Mouse (Mus musculus): ENCODE data around the gene Tgfbr3. TPM values are rescaled to one million over a fixed set of nuclear protein-coding genes. Genes with fewer than 3 reads are reported as not detected.

The Tgfbr3 gene
- polyA plus RNA-seq, 1 experiment from 2014 or later = 38.7 TPM

GRCm38 (mm10) chr5:107183537-107183936 is 105.9 kb downstream of the Tgfbr3 start:
- no peaks in the 10 kb centered on the region for H3K9me3 ChIP-seq (replicated peaks)
- peaks cover 17% of the 10 kb centered on the region for H3K4me1 ChIP-seq
- H3K4me3 ChIP-seq (replicated peaks) = no peak overlapping the region
- H3K36me3 ChIP-seq = no peaks in the 10 kb centered on the region
- no peak overlapping the region for H3K4me2 ChIP-seq (replicated peaks)
- 59% methylated on average over 6 of the region's 6 CpGs for WGBS
- no peak for ATAC-seq (ENCODE audit: insufficient number of reproducible peaks, low FRiP score, low TSS enrichment, low read depth)
- no peak overlapping the region; the same call in 1 of the 2 replicates for H3K27ac ChIP-seq (replicated peaks)
- no peaks in the 10 kb centered on the region for H3K27me3 ChIP-seq
- no peak overlapping the region for H3K9ac ChIP-seq

- WGBS = 87% methylated on average over 7 of the region's 7 CpGs
These were observed 106.7 kb downstream of the Tgfbr3 start for GRCm38 (mm10) chr5:107182721-107183120.

GRCm38 (mm10) chr5:107181820-107182219 is 107.6 kb downstream of the Tgfbr3 start:
- no peaks in the 10 kb centered on the region for H3K9me3 ChIP-seq (replicated peaks)
- peaks cover 32% of the 10 kb centered on the region for H3K4me1 ChIP-seq
- H3K9ac ChIP-seq = no peak overlapping the region
- 90% methylated on average over 4 of the region's 4 CpGs for WGBS
- H3K4me3 ChIP-seq (replicated peaks) = no peak overlapping the region
- H3K27ac ChIP-seq (replicated peaks) = no peak overlapping the region
- no peak overlapping the region for H3K4me2 ChIP-seq (replicated peaks)
- no peaks in the 10 kb centered on the region for H3K27me3 ChIP-seq
- H3K36me3 ChIP-seq = no peaks in the 10 kb centered on the region
- no peak for ATAC-seq (ENCODE audit: insufficient number of reproducible peaks, low FRiP score, low TSS enrichment, low read depth)

More at GRCm38 (mm10) chr5:107182721-107183120, 106.7 kb downstream of the Tgfbr3 start:
- no peaks in the 10 kb centered on the region for H3K27me3 ChIP-seq
- no peak overlapping the region for H3K9ac ChIP-seq
- H3K4me3 ChIP-seq (replicated peaks) = no peak overlapping the region
- peaks cover 24% of the 10 kb centered on the region for H3K4me1 ChIP-seq
- ATAC-seq (ENCODE audit: insufficient number of reproducible peaks, low FRiP score, low TSS enrichment, low read depth) = no peak
- no peaks in the 10 kb centered on the region for H3K36me3 ChIP-seq
- no peak overlapping the region for H3K4me2 ChIP-seq (replicated peaks)
- no peak overlapping the region for H3K27ac ChIP-seq (replicated peaks)
- no peaks in the 10 kb centered on the region for H3K9me3 ChIP-seq (replicated peaks)

- H3K4me1 ChIP-seq = peaks cover 30% of the 10 kb centered on the region
- H3K36me3 ChIP-seq = no peaks in the 10 kb centered on the region
- H3K9me3 ChIP-seq (replicated peaks) = no peaks in the 10 kb centered on the region
- no peak overlapping the region for H3K9ac ChIP-seq
- no peaks in the 10 kb centered on the region for H3K27me3 ChIP-seq
- no peak for ATAC-seq (ENCODE audit: insufficient number of reproducible peaks, low FRiP score, low TSS enrichment, low read depth)
- no peak overlapping the region for H3K4me2 ChIP-seq (replicated peaks)
- WGBS = 69% methylated on average over 5 of the region's 5 CpGs
- H3K27ac ChIP-seq (replicated peaks) = peak overlapping the region; percentile 65
- no peak overlapping the region for H3K4me3 ChIP-seq (replicated peaks)
These were observed 110.2 kb downstream of the Tgfbr3 start for GRCm38 (mm10) chr5:107179194-107179593.

- no peaks in the 10 kb centered on the region for H3K27me3 ChIP-seq
- H3K4me2 ChIP-seq (replicated peaks) = no peak overlapping the region
- no peaks in the 10 kb centered on the region for H3K9me3 ChIP-seq (replicated peaks)
- H3K4me1 ChIP-seq = peaks cover 32% of the 10 kb centered on the region
- no peak for ATAC-seq (ENCODE audit: insufficient number of reproducible peaks, low FRiP score, low TSS enrichment, low read depth)
- H3K36me3 ChIP-seq = no peaks in the 10 kb centered on the region
- no peak overlapping the region for H3K4me3 ChIP-seq (replicated peaks)
- H3K27ac ChIP-seq (replicated peaks) = peak overlapping the region; percentile 65
- no peak overlapping the region for H3K9ac ChIP-seq
- 31% methylated on average over 6 of the region's 6 CpGs for WGBS
These were observed 111.6 kb downstream of the Tgfbr3 start for GRCm38 (mm10) chr5:107177791-107178190.

GRCm38 (mm10) chr5:107177248-107177647 is 112.2 kb downstream of the Tgfbr3 start:
- no peak overlapping the region for H3K9ac ChIP-seq
- H3K27me3 ChIP-seq = no peaks in the 10 kb centered on the region
- WGBS = 46% methylated on average over 2 of the region's 2 CpGs
- no peaks in the 10 kb centered on the region for H3K9me3 ChIP-seq (replicated peaks)
- H3K27ac ChIP-seq (replicated peaks) = peak overlapping the region; percentile 65; the same call in 1 of the 2 replicates
- H3K4me2 ChIP-seq (replicated peaks) = no peak overlapping the region
- no peaks in the 10 kb centered on the region for H3K36me3 ChIP-seq
- peaks cover 38% of the 10 kb centered on the region for H3K4me1 ChIP-seq
- H3K4me3 ChIP-seq (replicated peaks) = no peak overlapping the region
- no peak for ATAC-seq (ENCODE audit: insufficient number of reproducible peaks, low FRiP score, low TSS enrichment, low read depth)

GRCm38 (mm10) chr5:107176796-107177195 is 112.6 kb downstream of the Tgfbr3 start:
- 26% methylated on average over 4 of the region's 4 CpGs for WGBS
- Histone ChIP-seq H3K4me2 (replicated peaks) (no peak overlapping the region), H3K4me3 (replicated peaks) (no peak overlapping the region), H3K4me1 (peaks cover 40% of the 10 kb centered on the region), H3K36me3 (no peaks in the 10 kb centered on the region), H3K27me3 (no peaks in the 10 kb centered on the region), H3K9ac (no peak overlapping the region), H3K9me3 (replicated peaks) (no peaks in the 10 kb centered on the region), H3K27ac (replicated peaks) (peak overlapping the region; percentile 65; the same call in 1 of the 2 replicates)
- ATAC-seq (ENCODE audit: insufficient number of reproducible peaks, low FRiP score, low TSS enrichment, low read depth) = no peak

- Histone ChIP-seq H3K4me3 (replicated peaks) (no peak overlapping the region), H3K9me3 (replicated peaks) (no peaks in the 10 kb centered on the region), H3K27me3 (no peaks in the 10 kb centered on the region), H3K27ac (replicated peaks) (no peak overlapping the region), H3K36me3 (no peaks in the 10 kb centered on the region), H3K4me2 (replicated peaks) (no peak overlapping the region), H3K9ac (no peak overlapping the region), H3K4me1 (peaks cover 44% of the 10 kb centered on the region)
- WGBS = 76% methylated on average over 4 of the region's 4 CpGs
- no peak for ATAC-seq (ENCODE audit: insufficient number of reproducible peaks, low FRiP score, low TSS enrichment, low read depth)
These were observed 113.2 kb downstream of the Tgfbr3 start for GRCm38 (mm10) chr5:107176196-107176595.

- no peaks in the 10 kb centered on the region for H3K9me3 ChIP-seq (replicated peaks)
- H3K27ac ChIP-seq (replicated peaks) = no peak overlapping the region
- H3K4me2 ChIP-seq (replicated peaks) = no peak overlapping the region
- no peak overlapping the region for H3K9ac ChIP-seq
- H3K27me3 ChIP-seq = no peaks in the 10 kb centered on the region
- no peak for ATAC-seq (ENCODE audit: insufficient number of reproducible peaks, low FRiP score, low TSS enrichment, low read depth)
- H3K4me1 ChIP-seq = peaks cover 39% of the 10 kb centered on the region
- H3K4me3 ChIP-seq (replicated peaks) = no peak overlapping the region
- H3K36me3 ChIP-seq = no peaks in the 10 kb centered on the region
These were observed 115.2 kb downstream of the Tgfbr3 start for GRCm38 (mm10) chr5:107174188-107174587.

GRCm38 (mm10) chr5:107173483-107173882 is 115.9 kb downstream of the Tgfbr3 start:
- no peaks in the 10 kb centered on the region for H3K9me3 ChIP-seq (replicated peaks)
- WGBS = 69% methylated on average over 2 of the region's 2 CpGs
- ATAC-seq (ENCODE audit: insufficient number of reproducible peaks, low FRiP score, low TSS enrichment, low read depth) = no peak

GRCm38 (mm10) chr5:107171861-107172260 is 117.6 kb downstream of the Tgfbr3 start:
- Histone ChIP-seq H3K9ac (no peak overlapping the region), H3K4me3 (replicated peaks) (no peak overlapping the region), H3K27me3 (no peaks in the 10 kb centered on the region), H3K4me1 (peaks cover 41% of the 10 kb centered on the region), H3K27ac (replicated peaks) (no peak overlapping the region), H3K36me3 (no peaks in the 10 kb centered on the region), H3K9me3 (replicated peaks) (no peaks in the 10 kb centered on the region), H3K4me2 (replicated peaks) (no peak overlapping the region)
- 70% methylated on average over 7 of the region's 7 CpGs for WGBS
- no peak for ATAC-seq (ENCODE audit: insufficient number of reproducible peaks, low FRiP score, low TSS enrichment, low read depth)

More at GRCm38 (mm10) chr5:107173483-107173882, 115.9 kb downstream of the Tgfbr3 start:
- H3K4me1 ChIP-seq = peaks cover 40% of the 10 kb centered on the region
- no peak overlapping the region for H3K4me3 ChIP-seq (replicated peaks)
- no peak overlapping the region for H3K9ac ChIP-seq
- H3K27ac ChIP-seq (replicated peaks) = no peak overlapping the region
- H3K27me3 ChIP-seq = no peaks in the 10 kb centered on the region
- H3K4me2 ChIP-seq (replicated peaks) = no peak overlapping the region
- no peaks in the 10 kb centered on the region for H3K36me3 ChIP-seq

- H3K27ac ChIP-seq (replicated peaks) = 0 out of 2 replicates have a peak overlapping the region, but pooled peaks have one; percentile 3
- H3K4me1 ChIP-seq = peaks cover 59% of the 10 kb centered on the region
- no peak for ATAC-seq (ENCODE audit: insufficient number of reproducible peaks, low FRiP score, low TSS enrichment, low read depth)
- 67% methylated on average over 5 of the region's 5 CpGs for WGBS
- no peaks in the 10 kb centered on the region for H3K36me3 ChIP-seq
- no peak overlapping the region for H3K4me3 ChIP-seq (replicated peaks)
- H3K27me3 ChIP-seq = no peaks in the 10 kb centered on the region
- H3K9me3 ChIP-seq (replicated peaks) = no peaks in the 10 kb centered on the region
- H3K4me2 ChIP-seq (replicated peaks) = no peak overlapping the region
- H3K9ac ChIP-seq = no peak overlapping the region
These were observed 119.6 kb downstream of the Tgfbr3 start for GRCm38 (mm10) chr5:107169796-107170195.
